Mouse (Mus musculus) erythroblast, embryonic 14.5 days (primary cell): ENCODE results near the gene Rap1gap.

Source experiments
- GATA1 ChIP-seq: IDR thresholded peaks from 2 replicates; pipeline ENCODE4 v1.6.1; 2012; ENCODE audit warnings: low read length, inconsistent platforms, mixed read lengths
- TAL1 ChIP-seq: IDR thresholded peaks from 3 replicates; pipeline ENCODE4 v1.6.1; 2012; ENCODE audit warnings: low read length, inconsistent platforms, mixed read lengths

DNA sequence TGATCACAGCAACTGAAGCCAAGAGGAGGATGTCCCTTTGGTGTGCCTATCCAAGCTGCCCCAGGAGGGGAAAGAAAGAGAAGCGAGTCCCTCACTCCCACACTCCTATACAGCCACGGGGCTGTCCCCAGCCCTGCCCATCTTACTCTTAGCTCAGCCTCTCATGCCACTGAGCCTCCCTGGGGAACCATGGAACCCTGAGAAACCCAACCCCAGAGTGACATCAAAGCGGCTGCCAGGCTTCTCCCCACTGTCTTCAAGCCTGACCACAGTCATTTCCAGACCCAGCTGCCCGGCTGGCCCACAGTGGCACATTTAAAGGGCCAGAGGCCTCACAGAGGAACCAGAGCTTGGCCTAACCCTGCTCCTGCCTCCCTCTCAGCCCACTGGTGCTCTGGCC is 84.2 kb downstream of the Rap1gap start:
- TF ChIP-seq GATA1 = no peak
- no peak for TF ChIP-seq TAL1
